Mouse (Mus musculus) adrenal gland (tissue): ENCODE measurements around the gene Duox1.
"Not testable (repeated sequence)": the region's sequence is repeated elsewhere in the genome, so short reads cannot be mapped to it uniquely, and the experiment has no call there.

ENCODE experiments used
- intact Hi-C: fragments of 180-260 bp; cut with DNase I; formaldehyde crosslinking; loops from one replicate; pipeline ENCODE4 v1.15.1; 2025

Duox1 gene

DNA sequence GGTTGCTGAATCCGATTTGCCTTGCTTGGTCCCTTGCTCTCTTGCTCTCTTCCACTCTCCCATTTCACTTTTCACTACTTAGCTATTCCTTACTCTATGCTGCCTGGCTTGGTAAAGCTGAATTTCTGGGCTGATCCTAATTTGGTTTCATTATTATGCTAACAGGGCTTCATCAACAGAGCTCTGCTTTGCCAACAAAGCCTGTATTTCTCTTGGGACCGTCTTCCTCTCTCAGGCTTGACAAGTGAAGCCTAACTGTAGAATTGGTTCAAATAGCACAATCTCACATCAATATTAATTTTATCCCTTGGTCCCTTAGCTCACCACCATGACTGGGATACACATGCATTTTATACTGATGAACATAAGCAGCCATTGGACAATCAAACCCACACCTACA is 3.9 kb upstream of the Duox1 start:
- intact Hi-C loops, result no loop called here

DNA sequence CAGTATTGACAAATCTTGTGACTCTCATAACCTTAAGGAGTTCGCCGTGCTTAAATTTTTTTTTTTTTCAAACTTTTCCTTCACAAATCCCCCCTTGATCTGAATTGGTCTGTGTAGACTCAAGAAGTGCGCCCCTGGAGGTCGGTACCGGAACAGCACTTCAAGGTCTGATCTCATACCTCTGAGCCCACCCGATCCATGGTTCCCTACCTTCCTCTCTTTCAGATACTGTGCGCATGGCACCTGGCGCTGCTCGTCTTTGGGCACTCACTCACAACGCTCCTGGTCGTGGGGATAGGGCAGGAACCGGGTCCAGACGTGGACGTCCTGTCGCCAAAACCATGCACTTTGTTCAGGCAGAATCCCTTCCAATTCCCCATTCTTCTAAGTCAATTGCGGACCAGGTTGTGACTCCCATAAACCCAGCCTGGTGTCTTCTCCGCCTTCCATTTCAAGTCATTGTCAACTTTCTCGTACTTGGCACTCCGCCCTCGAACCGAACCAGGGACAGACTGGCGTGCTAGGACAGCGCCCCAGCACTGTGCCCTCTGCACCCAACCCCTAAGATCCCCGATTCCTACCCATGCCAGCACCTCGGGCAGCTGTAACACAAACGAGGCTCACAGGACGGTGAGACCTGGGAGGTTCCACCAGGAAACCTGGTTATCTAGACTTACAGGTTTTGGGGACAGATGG is 2.6 kb upstream of the Duox1 start:
- intact Hi-C loops, result no loop called here

DNA sequence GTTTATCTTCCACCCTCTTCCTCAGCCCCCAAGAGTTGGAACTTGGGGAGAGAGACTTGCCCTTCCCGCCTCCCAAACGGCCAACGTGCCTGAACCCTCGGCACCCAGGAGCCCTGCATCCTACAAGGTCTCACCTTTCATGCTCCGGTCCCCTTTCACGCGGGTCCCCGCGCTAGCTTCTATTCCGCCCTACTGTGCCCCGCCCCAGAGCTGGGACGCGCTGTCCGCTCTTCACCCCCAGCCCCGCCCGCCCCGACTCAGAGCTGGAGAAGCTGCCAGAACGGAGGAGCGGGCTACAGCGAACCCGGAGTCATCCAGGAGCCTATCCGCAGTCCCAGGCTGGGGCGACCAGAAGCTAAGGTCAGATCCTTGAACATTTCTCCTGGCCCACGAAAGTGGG is 1.9 kb upstream of the Duox1 start, which contains the start of gene Duoxa1:
TSS of gene Duoxa1 (minus strand) at position 195 of the 400 bp plus-strand sequence.
- intact Hi-C loops, result no loop called here

DNA sequence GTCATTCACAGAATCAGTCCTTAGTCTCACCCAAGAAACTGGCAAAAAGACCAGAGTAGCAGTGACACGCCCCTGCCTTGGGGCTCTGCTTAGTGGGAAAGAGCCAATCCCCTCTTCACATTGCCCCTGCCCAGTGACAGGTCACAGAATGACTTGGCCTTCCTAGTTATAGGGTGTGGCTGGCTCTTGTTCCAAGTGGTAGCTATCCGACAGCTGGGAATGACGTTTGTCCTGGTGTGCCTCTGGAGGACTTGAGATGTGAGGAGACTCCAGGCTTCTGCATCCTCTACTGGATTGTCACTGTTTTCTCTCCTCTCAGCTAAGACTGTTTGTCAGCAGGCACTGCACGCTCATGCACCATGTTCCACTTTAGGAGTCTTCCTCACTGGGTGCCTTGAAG is 1.9 kb downstream of the Duox1 start:
- intact Hi-C loops, result no loop called here

DNA sequence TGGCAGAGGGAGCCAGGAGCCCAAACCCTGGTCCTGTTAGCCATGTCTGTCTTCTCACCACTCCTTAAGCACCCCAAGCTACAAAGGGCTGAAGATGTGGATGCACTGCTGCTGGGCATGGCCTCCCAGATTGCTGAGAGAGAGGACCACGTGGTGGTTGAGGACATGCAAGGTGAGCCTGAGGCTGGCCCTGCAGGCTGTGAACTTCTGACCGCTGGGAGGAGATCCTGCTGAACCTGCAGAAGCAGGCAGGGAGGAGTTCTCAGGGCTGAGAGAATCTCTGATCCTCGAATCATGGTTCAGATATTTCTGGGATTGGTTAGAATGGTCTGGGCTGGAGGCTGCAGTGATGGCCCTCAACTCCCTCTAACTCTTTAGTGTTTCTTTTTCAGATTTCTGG is 8.5 kb downstream of the Duox1 start:
- intact Hi-C loops, result no loop called here

DNA sequence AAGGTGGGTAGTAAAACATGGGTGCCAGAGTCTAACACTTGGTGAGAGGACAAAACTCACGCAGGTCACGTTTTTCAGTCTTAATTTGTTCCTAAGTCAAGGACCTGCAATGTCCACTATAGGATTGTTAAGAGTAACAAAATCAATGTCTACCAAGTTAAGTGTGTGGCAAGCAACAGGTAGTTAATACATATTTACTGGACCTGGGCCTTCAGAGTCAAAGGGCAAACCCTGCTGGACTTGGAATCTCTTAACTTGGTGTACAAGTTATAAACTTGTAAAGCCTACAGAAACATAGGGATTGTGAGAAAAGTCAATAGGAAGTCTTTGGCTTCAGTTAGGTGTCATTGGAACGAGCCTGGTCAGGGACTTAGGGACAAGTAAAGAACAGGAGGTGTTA is 9.1 kb downstream of the Duox1 start:
- intact Hi-C loops, result no loop called here

DNA sequence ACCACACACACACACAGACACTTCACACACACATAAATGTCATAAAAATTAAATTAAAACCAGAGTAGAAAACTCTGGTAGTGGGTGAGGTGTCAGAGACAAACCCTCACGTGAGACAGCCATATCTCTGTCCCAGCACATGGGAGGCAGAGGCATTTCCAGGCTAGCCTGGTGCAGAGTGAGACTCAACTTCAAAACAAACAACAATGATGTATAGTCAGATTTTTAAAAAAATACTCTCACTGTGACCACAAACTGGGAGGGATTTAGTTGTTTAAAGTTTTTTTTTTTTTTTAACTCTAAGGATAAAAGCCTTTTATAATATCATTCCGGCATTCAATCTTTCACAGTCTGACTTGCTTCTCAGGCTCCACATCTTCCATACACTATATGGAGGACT is 9.9 kb downstream of the Duox1 start:
- intact Hi-C loops, result no loop called here

DNA sequence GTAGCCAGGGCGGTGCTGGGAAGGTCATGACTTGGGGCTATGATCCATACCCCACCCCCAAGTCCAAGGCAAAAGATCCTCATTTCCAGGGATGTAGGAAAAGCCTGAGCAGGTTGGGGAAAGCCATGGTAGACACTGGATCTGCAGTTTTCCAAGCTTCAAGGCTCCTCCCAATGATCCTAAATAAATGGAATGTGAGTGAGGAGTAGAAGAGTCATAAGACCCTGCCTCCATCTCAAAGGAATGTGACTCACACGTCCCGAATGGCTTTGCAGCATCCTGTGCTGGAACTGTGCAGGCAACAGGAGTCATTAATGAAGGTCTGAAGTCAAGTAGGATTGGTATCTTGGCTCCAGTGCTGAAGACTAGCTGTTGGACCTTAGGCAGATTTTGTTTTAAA is 12.5 kb downstream of the Duox1 start:
- intact Hi-C loops, result no loop called here

DNA sequence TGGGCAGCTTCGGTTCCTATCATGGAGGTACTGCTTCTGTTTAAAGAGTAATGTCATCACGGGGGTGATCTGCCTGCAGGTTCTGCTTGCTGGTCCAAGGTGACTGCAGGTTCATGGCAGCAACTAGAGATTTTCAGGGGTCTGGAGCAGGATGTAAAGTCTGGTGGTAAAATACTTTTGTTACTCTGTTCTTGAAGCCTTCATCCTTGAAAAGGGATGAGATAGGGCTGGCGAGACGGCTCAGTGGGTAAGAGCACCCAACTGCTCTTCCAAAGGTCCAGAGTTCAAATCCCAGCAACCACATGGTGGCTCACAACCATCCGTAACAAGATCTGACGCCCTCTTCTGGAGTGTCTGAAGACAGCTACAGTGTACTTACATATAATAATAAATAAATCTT is 14.8 kb downstream of the Duox1 start:
- intact Hi-C loops, result not testable (repeated sequence)

DNA sequence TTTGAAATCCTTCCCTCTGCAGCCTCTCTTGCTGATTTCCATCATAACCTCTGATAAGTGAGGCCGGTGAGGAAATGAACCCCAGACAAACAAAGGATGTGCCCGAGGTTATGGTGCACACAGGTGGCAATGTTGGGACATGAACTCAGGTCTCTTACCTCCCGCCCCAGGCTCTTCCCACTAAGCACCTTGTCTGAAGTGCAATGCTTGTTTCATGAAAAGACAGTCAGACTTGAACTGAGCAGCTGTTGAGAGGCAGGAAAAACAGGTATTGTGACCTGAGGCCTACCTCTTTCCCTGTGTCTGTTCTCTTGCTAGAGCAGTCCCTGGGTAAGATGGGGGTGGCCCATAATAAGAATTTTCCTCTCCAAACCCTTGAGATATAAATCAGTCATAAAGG is 16.8 kb downstream of the Duox1 start:
- intact Hi-C loops, result no loop called here

DNA sequence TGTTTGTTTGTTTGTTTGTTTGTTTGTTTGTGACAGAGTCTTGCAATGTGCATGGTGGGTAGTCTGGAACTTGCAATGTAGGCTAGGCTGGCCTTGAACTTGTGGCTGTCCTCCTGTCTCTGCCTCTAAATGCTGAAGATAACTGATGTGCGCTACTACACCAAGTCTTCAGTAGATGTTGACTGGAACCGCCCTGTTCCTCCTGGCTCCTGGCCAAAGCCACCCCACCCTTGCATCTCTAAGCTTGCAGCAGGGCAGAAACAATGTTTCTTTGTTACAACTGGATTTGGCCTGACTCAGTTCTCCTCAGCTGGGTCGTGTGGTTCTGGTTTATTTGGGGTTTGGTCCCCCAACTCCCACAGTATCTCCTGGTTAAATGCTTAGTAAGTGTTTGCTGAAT is 18.7 kb downstream of the Duox1 start:
- intact Hi-C loops, result no loop called here

DNA sequence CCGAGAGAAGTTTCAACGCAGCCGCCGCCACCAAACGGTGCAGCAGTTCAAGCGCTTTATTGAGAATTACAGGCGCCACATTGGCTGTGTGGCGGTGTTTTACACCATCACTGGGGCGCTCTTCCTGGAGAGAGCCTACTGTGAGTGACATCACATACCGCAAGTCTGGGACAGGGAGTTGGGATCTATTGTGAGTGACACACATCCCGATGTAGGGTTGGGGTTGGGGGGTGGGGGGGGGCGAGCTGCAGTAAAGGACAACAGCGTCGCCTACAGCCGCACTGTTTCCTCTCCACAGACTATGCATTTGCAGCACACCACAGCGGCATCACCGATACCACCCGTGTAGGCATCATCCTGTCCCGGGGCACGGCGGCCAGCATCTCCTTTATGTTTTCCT is 21.8 kb downstream of the Duox1 start:
- intact Hi-C loops, result no loop called here

DNA sequence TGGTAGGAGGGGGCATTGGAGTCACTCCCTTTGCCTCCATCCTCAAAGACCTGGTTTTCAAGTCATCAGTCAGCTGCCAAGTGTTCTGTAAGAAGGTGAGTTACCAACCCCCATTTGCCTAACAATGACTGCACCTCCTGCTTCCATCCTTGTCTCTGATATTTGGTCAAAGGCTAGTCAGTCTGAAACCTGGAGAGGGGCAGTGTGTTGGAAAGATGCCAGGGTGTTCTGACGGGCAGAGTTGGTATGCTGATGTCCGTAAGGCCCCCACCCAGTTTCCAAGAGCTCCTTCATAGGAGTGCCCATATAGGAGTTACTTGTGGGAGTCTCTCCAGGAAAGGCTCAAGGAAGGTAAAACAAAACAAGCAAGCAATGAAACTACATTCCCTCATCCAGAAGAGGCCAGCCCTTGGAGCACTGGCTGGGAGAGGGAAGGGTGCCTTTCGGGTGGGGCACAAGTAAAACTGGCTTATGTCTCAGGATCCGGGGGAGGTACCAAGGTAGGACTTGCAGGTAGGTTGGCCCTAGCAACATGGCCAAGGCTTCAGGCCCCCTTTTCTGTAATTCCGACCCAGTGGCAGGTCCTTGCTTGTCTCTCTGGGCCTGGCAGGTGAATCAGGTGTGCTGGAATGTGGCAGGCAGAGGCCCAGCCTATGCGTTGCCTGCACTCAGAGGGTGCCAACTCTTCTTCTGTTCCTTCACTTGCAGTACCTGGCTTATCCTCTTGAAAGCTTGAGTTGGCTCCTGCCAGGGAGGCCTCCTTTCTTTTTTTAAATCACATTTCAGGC is 29.8 kb downstream of the Duox1 start:
- intact Hi-C loops, result no loop called here

DNA sequence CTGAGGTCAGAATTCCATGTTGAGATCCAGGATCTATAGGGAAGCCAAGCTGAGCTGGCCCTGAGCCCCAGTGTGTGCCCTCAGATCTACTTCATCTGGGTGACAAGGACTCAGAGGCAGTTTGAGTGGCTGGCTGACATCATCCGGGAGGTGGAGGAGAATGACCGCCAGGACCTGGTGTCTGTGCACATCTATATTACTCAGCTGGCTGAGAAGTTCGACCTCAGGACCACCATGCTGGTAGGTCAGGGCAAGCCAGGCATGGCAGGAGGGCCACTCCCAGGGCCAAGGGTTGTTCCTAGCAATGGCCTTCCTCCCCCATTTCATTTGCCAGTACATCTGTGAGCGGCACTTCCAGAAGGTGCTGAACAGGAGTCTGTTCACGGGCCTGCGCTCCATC is 30.7 kb downstream of the Duox1 start:
- intact Hi-C loops, result not testable (repeated sequence)

DNA sequence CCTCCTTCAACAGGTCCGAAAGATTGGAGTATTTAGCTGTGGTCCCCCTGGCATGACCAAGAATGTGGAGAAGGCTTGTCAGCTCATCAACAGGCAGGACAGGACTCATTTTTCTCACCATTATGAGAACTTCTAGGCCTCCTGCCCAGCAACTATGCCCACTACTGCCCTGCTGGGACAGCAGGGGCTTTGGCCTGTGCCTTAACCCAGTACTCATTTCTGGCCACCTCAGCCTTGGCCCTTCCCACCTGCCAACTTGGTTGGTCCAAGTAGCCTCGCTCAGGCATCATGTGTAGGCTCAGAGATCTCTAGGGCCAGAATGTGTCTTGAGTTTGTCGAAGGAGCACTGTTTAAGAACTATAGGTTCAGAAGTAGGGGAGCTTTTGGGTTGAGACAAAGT is 31.8 kb downstream of the Duox1 start:
- intact Hi-C loops, result no loop called here

DNA sequence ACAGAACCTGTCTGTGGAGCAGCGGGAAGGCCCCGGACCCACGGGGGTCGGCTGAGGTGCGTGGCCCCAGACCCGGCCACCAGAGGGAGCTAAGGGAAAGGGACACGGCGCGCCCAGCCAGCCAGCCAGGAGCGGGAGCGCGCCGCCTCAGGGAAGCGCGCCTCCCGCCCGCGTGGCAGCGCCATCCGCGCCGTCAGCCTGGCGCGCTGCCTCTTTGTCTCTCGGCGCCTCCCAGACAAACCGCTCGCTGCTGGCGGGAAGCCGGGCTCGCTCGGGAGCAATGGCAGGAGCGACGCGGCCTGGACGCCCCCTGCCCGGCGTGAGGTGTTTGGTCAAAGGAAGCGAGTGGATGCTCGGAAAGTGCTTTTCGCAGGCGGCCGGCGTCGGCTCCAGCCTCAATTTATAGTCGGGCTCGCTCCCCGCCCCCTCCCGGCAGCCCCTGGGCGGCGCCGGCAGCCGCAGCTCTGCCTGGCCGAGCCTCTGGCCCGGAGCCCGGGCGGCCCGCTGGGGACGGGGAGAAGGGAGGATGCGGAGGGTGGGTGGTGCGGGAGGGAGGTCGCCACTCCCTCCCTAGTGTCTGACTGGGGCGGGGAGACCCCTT is 33.2 kb downstream of the Duox1 start:
- intact Hi-C loops, result loop anchor here (2.0 kb wide), 1 partner anchor 26 kb away; no protein-coding TSS in a partner anchor

DNA sequence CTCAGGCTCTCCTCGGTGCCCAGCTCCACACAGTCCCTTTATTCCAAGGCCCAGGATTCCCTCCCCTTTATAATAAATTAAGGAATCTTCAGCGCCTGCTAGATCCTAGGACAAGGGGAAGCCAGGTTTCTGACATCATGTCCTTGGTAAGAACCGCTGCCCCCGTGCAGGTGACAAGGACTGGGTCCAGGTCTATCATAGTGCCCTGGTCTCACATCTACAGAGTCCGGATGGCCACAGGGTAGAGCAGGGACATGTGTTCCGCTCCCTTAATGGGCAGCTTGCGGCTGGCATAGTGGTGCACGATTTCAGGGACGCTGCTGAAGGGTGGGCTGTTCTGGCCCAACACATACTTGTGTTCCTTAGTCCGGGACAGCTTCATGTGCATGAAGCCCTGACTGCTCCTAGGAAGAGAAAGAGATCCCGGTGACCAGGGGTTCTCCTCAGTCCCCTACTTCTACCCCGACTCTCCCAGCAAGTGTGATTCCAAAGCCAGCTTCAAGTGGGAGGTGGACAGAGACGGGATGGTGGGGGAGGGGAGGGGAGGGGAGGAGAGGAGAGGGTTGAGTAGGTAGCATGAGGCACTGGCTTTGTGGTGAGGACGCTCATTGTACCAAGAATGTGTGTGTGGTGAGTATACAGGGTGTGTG is 33.8 kb downstream of the Duox1 start:
- intact Hi-C loops, result loop anchor here (2.0 kb wide), 1 partner anchor 26 kb away; no protein-coding TSS in a partner anchor

DNA sequence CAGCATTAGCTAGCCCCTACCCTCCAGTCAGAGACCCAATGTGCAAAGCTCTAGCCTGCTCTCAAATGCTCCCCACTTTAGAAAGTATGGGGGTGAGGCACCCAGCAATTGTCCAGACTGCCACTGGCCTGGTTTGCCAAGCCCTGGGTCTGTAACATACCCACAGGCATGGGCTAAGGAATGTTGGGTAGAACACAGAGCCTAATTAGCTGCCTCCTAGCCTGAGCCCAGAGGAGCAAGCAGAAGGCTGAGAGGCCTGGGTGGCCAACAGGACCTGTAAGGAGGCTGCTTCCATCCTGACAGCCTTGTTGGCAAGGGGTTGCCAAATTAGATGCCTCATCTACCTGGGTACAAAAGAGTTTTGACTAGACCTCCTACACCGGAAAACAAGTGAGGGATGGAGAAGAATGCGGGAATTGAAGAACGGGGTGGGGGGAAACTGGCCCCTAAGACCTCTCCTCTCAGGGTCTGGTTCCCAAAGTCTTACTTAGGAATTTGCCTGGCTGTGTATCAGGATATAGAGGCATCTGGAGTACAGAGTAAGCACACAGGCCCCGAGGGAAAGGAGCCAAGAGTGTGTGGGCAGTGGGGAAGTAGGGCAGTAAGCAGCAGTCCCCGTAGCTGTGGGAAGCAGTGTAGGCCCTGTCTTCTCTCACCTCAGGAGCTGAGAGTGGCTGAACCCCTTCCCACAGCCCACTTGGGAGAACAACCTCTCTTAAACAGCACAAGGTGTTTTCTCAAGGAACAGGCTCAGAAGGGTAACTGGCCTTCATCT is 35.9 kb downstream of the Duox1 start:
- intact Hi-C loops, result no loop called here

DNA sequence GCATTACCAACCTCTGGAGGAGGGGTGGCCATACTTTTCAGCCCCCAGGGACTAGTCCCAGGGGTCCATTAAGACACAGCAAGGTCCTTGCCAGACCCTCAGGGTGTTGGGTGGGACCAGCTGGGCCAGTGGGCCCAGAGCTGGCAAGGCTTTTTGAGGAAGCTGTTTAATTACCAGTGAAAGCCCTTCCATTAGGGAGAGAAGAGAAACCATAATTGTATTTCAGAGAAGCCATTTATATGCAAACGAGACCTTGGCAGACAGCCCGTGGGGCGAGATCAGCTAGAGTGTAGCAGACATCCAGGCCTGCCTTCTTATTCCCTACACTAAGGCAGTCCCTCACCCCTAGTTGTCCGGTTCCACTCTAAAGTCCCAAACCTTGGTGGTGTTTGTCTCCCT is 36.5 kb downstream of the Duox1 start:
- intact Hi-C loops, result no loop called here

DNA sequence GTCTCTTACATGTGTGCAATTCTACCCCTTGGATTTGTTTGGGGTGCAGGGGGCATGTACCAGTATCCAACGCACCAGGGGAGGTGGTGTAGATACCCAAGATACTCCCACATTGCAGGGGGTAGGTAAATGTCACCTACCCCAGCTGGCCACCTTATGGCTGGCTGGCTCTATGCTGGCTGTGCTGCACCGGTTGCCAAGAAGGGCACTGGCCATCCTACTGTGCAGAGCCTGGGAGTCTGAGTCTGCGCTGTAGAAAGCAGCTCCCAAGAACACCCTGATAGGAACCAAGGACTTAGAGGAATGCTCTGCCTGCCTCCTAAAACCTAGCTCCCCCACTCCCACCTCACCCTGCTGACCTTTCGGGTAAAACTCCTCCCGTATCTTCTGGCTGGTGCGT is 37.5 kb downstream of the Duox1 start:
- intact Hi-C loops, result no loop called here

DNA sequence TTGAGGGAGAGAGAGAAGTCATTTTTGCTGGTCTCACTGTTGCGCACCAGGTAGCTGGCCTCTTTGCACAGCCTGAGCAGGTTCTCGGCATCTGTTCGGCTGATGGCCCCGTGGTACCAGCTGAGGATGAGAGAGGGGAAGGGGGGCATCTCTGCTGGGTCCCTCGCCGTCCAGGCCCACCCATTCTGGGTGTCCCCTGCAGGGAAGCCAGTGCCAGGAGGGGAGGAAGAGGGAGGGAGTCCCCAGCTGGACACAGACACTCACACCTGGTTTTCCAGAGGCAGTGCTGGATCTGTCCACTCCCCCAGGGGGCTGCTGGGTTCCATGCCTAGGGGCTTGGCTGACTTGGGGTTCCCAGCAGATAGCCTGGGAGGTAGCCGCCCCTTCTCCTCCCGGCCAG is 38.3 kb downstream of the Duox1 start:
- intact Hi-C loops, result no loop called here
